13 mouse cellular contexts compared by ENCODE assay signal in genomic region chr12:12178391-12178790, GRCm38 (mm10).
A peak's percentile ranks its signal among the peaks of the same experiment; 100 is the strongest.
DNase-seq lines count a peak whose midpoint lies in the region; ATAC-seq and TF ChIP-seq lines count a peak whose summit lies in the region.
"Had no signal": no experiment of that assay in that cellular context is flagged by ENCODE, and none has a peak within 500 bp of the region (broad histone marks: within the 10 kb centered on the region; RNA-seq: fewer than 3 reads in every experiment).

No protein-coding gene starts in this region.

- TF ChIP-seq CTCF in forebrain, postnatal 0 days (IDR thresholded peaks at IDR 0.05; ENCODE audit: low read depth): no peak
- no peak for TF ChIP-seq CTCF in left cerebral cortex, adult 2 months (IDR thresholded peaks at IDR 0.05)

- H3K27ac ChIP-seq in forebrain, embryonic 14.5 days (ENCODE audit: low read depth, low read length): 0 out of 2 replicates have a peak overlapping the region, but pooled peaks have one; percentile 17
- no peak overlapping the region for H3K27ac ChIP-seq in forebrain, postnatal 0 days (ENCODE audit: low read depth, low read length)
- peak overlapping the region; percentile 36; the same call in 1 of the 2 replicates for H3K27ac ChIP-seq in left cerebral cortex, adult 2 months
- H3K27ac ChIP-seq in ES-E14 (ENCODE audit: insufficient read depth, low read depth, low read length, poor library complexity, severe bottlenecking): peak overlapping the region; percentile 81
- H3K27ac ChIP-seq: embryonic facial prominence, embryonic 13.5 days; liver, embryonic 13.5 days had no signal

- 66% methylated on average over 2 of the region's 2 CpGs for WGBS in forebrain, embryonic 14.5 days
- 38% methylated on average over 2 of the region's 2 CpGs for WGBS in forebrain, postnatal 0 days

- H3K27me3 ChIP-seq in forebrain, embryonic 14.5 days (replicated peaks; ENCODE audit: control insufficient read depth, insufficient read depth, low read length): no peaks in the 10 kb centered on the region
- no peaks in the 10 kb centered on the region for H3K27me3 ChIP-seq in forebrain, postnatal 0 days (ENCODE audit: insufficient read depth, low read length)
- H3K27me3 ChIP-seq: embryonic facial prominence, embryonic 13.5 days; liver, embryonic 13.5 days had no signal

- in situ Hi-C loops in ES-E14 (cut with MboI; ENCODE audit: low sequenced_read_pairs in 2 of 2, unreplicated experiment in 2 of 2): no loop called here

- H3K4me1 ChIP-seq in forebrain, embryonic 14.5 days (ENCODE audit: control insufficient read depth, insufficient read depth, low read length): peaks cover 8% of the 10 kb centered on the region
- H3K4me1 ChIP-seq in forebrain, postnatal 0 days (ENCODE audit: insufficient read depth): peaks cover 12% of the 10 kb centered on the region; the same call in 1 of the 2 replicates
- peaks cover 10 to 19% of the 10 kb centered on the region in 2 experiments for H3K4me1 ChIP-seq in ES-E14 (ENCODE audit: control insufficient read depth in 2 of 2, insufficient read depth in 2 of 2, low read length in 2 of 2, poor library complexity in 1 of 2)

- intact Hi-C loops in left cerebral cortex, adult 2 months (cut with DNase I): loop anchor here (5.0 to 10.0 kb wide), 3 partner anchors 46 to 1039 kb away; no protein-coding TSS in a partner anchor
- intact Hi-C loops in left cerebral cortex, postnatal 10 days (cut with DNase I): loop anchor here (5.0 to 10.0 kb wide), 4 partner anchors 84 to 1036 kb away; partner anchors contain the start of genes Fam49a and Mycn

- peak; percentile 31 for DNase-seq in forebrain, embryonic 14.5 days (ENCODE audit: low spot score)
- no peak for DNase-seq in forebrain, postnatal 0 days
- no peak for DNase-seq in left cerebral cortex, adult 2 months (ENCODE audit: extremely low spot score in 1 of 2, low spot score in 2 of 2)
- DNase-seq in left cerebral cortex, postnatal 10 days (ENCODE audit: extremely low spot score in 1 of 2, low spot score in 2 of 2): no peak
- DNase-seq in ES-E14 (ENCODE audit: low read depth, low spot score): no peak
- peak; percentile 63 for DNase-seq in heart, adult 8-10 months (ENCODE audit: low spot score)
- DNase-seq in B cell, adult 2 months: no peak
- DNase-seq in thymus, postnatal 36 days: no peak
- DNase-seq: cerebellum, adult 9-10 months; liver, embryonic 13.5 days; thymus, postnatal 14 days had no signal

- no peaks in the 10 kb centered on the region for H3K36me3 ChIP-seq in forebrain, embryonic 14.5 days (ENCODE audit: control insufficient read depth, insufficient read depth, low read length)
- no peaks in the 10 kb centered on the region for H3K36me3 ChIP-seq in forebrain, postnatal 0 days (ENCODE audit: insufficient read depth)
- no peaks in the 10 kb centered on the region for H3K36me3 ChIP-seq in ES-E14 (ENCODE audit: control insufficient read depth, insufficient read depth, low read length, poor library complexity, severe bottlenecking)
- H3K36me3 ChIP-seq: embryonic facial prominence, embryonic 13.5 days; liver, embryonic 13.5 days had no signal

- no peak overlapping the region for H3K4me3 ChIP-seq in forebrain, embryonic 14.5 days (ENCODE audit: low read depth, low read length)
- H3K4me3 ChIP-seq in forebrain, postnatal 0 days (ENCODE audit: low read depth, low read length): no peak overlapping the region
- H3K4me3 ChIP-seq in left cerebral cortex, adult 2 months: no peak overlapping the region
- H3K4me3 ChIP-seq in ES-E14 (ENCODE audit: insufficient read depth in 1 of 2, low read depth in 1 of 2, low read length in 2 of 2, poor library complexity in 1 of 2, severe bottlenecking in 1 of 2): no peak overlapping the region
- H3K4me3 ChIP-seq: embryonic facial prominence, embryonic 13.5 days; liver, embryonic 13.5 days had no signal

- H3K9me3 ChIP-seq in forebrain, embryonic 14.5 days (replicated peaks; ENCODE audit: control insufficient read depth, low read length): no peaks in the 10 kb centered on the region
- no peaks in the 10 kb centered on the region for H3K9me3 ChIP-seq in forebrain, postnatal 0 days (ENCODE audit: low read length)
- H3K9me3 ChIP-seq in ES-E14 (ENCODE audit: control insufficient read depth, insufficient read depth, low read depth, low read length): no peaks in the 10 kb centered on the region
- H3K9me3 ChIP-seq: embryonic facial prominence, embryonic 13.5 days; liver, embryonic 13.5 days had no signal

- no peak overlapping the region for H3K9ac ChIP-seq in forebrain, embryonic 14.5 days (ENCODE audit: low read length)
- H3K9ac ChIP-seq in forebrain, postnatal 0 days: no peak overlapping the region
- no peak overlapping the region for H3K9ac ChIP-seq in ES-E14 (ENCODE audit: insufficient read depth, low read depth, low read length, poor library complexity, severe bottlenecking)
- H3K9ac ChIP-seq: embryonic facial prominence, embryonic 13.5 days; liver, embryonic 13.5 days had no signal

- H3K4me2 ChIP-seq in forebrain, embryonic 14.5 days (ENCODE audit: low read length): no peak overlapping the region
- no peak overlapping the region for H3K4me2 ChIP-seq in forebrain, postnatal 0 days (ENCODE audit: low read depth)
- H3K4me2 ChIP-seq: embryonic facial prominence, embryonic 13.5 days; liver, embryonic 13.5 days had no signal

- no peak for ATAC-seq in forebrain, embryonic 14.5 days
- ATAC-seq in forebrain, postnatal 0 days: no peak
- ATAC-seq: intestine, postnatal 0 days had no signal

TF ChIP-seq in ES-E14, 5 proteins besides CTCF, POLR2A, EP300 and RAD21:
- TF ChIP-seq ZNF384 (IDR thresholded peaks at IDR 0.05; ENCODE audit: low read depth, low read length): no peak
- TF ChIP-seq ZC3H11A (IDR thresholded peaks at IDR 0.05; ENCODE audit: borderline replicate concordance, low read depth, low read length): no peak
- no peak for TF ChIP-seq MAFK (IDR thresholded peaks at IDR 0.05; ENCODE audit: insufficient read depth, low read depth, low read length)
- no peak for TF ChIP-seq CHD2 (IDR thresholded peaks at IDR 0.05; ENCODE audit: low read depth, low read length)
- no peak for TF ChIP-seq HCFC1 (IDR thresholded peaks at IDR 0.05; ENCODE audit: borderline replicate concordance, insufficient read depth, low read length)

Comparison
In these comparisons a context has a peak if more than half of its experiments do, and no peak if none do; other contexts are left out.
1. DNase-seq: peak in forebrain, embryonic 14.5 days (single experiment) and heart, adult 8-10 months (single experiment); none in forebrain, postnatal 0 days (single experiment), left cerebral cortex, adult 2 months (0 of 2), left cerebral cortex, postnatal 10 days (0 of 2), ES-E14 (single experiment), B cell, adult 2 months (0 of 2) and thymus, postnatal 36 days (0 of 2).